Mouse (Mus musculus) mouse embryonic stem cell (cell line): ENCODE measurements at regions not wholly inside any gene's neighbourhood (a gene's known extent, or its start where the extent isn't known, plus 50 kb on each side); places are given as distances from the start of the nearest gene placed in this dataset.
"Not testable (repeated sequence)": the region's sequence is repeated elsewhere in the genome, so short reads cannot be mapped to it uniquely, and the experiment has no call there.

Experiments
- in situ Hi-C, 2 experiments: fragments of 300-500 bp; cut with MboI; formaldehyde crosslinking; loops; 1 replicate in 1 of 2; 3 replicates in 1 of 2; pipeline ENCODE4 v1.14.3; 2019 to 2020; ENCODE audit warnings: low sequenced_read_pairs in 2 of 2, low pct_unique_long_range_greater_than_20kb in 1 of 2, mixed read lengths in 1 of 2; ENCODE audit not compliant: unreplicated experiment in 1 of 2

GRCm38 (mm10) chr17:13573036-13573435 is 187.3 kb upstream of the Afdn start:
- in situ Hi-C loops, result no loop called here

DNA sequence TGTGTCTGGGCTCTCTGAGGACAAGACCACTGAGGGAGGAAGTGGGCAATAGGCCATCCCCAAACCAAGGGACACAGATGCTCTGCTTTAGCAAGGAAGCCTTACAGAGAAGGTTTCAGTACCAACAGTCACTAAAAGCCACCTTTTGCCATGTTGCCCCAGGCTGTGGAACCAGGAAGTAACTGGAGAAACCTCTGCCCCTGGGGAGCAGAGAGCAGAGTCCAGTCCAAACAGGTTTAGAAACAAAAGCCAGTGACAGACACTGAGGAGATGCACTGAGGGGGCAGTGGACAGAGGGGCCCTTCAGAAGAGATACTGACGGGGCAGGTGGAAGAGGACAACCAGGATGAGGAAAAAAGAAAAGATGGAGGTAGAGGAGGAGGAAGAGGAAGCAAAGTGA is 186.2 kb upstream of the Afdn start:
- in situ Hi-C loops, result no loop called here

DNA sequence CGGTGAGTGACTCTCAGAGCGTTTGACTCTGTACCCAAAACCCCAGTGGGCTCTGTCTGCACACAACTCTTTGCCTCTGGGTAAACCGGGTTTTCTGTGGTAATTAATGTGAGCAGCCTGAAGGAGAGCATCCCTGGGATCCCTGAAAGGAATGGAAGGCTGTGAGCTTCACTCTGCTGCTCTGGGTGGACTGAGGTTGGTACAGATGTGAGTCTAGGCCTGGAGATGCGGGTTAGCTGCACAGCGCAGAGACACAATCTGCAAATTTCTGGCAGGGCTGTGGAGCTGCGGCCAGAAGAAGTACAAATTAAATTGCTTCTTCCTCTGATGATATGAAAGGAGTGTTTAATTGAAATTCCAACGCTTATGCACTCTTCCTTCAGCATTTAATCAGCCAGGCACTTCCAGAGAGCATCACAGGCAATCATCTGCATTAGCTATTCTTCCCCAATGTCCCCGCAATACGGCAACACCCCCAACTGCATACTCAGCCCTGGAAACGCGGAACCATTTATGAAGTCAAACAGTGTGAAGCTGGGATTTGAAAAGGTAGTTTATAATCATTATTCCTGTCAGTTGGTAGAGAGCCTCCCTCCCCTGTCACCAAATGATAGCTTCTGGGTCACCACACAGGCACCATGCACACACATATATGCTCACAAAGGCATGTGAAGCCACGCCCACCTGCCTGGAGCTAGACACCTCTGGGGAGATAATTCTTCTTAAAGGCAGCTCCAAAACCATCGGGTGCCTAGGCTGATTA is 185.5 kb upstream of the Afdn start:
- in situ Hi-C loops, result no loop called here

DNA sequence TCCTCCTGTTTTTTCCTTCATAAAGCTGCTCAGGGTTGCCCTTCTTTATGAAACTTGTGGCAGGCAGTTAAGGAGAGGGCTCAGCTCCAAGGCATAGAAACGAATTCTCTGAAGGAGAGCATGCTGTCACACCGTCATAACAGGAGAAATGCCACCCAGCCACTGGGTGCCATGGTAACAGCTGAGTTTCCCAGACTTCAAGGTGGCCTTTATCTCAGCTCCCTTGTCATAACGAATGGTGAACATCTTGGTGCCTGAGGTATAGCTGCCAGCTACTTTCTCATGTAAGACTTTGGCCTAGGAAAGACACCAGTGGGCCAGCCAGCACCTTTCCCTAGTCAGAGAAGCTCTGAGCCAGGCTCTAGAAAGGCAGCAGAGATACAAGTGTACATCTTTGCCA is 182.5 kb upstream of the Afdn start:
- in situ Hi-C loops, result no loop called here

DNA sequence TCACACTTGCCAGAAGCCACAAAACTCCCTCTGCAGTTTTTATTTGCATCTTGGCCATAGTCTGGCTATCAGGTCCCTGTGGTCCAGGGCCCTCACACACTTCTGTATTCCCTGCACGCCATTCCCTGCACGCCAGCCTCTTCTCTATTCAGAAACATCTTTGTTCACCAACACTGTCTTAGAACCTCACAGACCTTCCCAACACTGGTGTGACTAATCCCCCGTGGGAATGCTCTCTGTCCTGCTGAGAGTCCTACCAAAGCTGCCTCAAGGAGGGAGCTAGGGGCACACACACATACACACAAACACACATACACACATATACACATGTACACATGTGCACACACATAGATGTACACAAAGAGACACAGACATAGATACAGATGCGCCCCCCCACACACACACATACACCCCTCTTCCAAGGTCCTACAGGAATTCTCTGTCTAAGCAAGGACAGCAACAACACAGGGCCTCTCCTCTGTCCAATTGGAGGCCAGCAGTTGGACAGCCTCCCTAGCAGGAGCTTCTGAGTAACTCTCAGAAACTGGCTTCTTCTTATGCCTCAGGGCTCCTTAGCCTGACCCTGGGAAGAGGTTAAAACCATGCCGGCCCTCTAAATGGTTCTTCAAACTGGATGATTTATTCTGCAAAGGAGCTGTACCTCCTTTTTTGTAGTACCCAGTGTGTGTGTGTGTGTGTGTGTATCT is 179.0 kb upstream of the Afdn start:
- in situ Hi-C loops, result no loop called here

DNA sequence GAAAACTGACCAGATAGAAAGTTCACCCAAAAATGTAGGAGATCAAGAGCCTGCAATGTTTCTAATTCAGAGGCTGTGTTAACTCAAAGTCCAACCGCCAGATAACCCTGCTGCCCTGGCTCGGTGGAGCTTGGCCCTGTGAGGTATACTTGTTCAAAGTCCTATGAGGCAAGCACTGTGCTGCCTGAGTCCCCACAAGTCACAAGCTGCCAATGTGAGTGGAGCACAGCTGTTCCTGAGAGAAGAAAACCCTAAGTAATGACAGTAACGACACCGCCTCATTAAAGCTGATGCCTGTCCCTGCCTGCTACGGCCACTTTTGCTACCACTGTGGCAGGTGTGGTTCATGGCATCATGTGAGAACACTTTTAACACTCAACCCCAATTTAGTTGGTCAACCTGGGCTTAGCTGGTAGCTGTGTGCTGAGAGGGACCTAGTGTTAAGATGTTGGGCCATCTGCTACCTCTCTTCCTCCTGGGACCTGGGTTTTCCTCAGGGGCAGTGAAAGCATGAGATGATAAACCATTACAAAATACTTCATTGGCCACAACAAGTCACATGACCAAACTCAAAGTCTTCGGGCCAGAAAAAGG is 178.2 kb upstream of the Afdn start:
- in situ Hi-C loops, result no loop called here

DNA sequence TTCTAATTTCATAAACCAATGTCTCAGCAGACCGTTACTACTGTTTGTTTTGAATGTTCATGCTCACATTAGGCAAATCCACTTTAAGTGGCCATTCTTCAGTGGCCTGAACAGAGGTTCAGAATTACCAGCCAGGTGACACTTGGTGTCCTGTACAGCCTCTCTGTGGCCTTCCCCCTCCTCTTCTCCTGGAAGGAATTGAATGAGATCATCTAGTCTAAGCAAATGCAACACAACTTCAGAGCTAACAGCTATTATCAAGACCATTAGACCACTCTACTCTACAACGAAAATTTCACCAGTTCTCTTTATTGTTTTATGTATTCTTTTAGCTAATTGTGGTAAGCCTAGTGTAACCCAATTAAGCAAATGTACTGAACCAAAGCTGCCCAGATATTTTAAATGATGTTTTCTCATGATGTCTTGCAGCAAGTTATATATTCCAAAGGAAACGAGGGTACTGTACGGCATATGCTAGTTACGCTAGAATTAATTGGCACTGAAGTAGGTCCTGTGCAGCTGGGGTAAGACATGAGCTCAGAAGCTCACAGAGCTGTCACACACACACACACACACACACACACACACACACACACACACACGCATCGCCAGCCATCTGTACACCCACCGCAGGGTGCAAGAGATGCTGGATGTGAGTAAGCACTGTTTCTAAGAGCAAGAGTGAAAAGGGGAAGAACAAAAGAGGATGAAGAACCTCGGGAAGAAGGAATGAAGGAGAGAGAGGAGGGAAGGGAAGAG is 176.7 kb upstream of the Afdn start:
- in situ Hi-C loops, result no loop called here

GRCm38 (mm10) chr17:13584394-13584793 is 175.9 kb upstream of the Afdn start:
- in situ Hi-C loops, result no loop called here

GRCm38 (mm10) chr17:13590240-13590837 is 170.0 kb upstream of the Afdn start:
- in situ Hi-C loops, result not testable (repeated sequence)
